Mouse (Mus musculus): ENCODE measurements at regions not wholly inside any gene's neighbourhood (a gene's known extent, or its start where the extent isn't known, plus 50 kb on each side); places are given as distances from the start of the nearest gene placed in this dataset.

DNA sequence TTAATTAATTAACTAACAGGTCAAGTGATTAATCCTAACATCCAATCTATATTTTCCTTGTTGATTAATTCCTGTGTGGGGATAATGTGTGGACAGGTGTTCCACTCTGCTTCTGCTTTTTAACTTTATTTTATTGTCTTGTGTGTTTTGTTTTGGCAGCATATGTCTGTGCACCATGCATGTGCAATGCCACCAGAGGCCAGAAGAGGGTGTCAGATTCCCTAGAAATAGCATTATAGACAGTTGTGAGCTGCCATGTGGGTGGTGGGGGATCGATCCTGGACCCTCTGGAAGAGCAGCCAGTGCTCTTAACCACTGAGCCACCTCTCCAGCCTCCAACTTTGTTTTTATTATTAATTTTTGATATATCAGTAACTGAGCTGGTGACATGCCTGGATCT is 65.6 kb downstream of the En1 start:
- DNase-seq = peak in 1 of 2 experiments; percentile 6

DNA sequence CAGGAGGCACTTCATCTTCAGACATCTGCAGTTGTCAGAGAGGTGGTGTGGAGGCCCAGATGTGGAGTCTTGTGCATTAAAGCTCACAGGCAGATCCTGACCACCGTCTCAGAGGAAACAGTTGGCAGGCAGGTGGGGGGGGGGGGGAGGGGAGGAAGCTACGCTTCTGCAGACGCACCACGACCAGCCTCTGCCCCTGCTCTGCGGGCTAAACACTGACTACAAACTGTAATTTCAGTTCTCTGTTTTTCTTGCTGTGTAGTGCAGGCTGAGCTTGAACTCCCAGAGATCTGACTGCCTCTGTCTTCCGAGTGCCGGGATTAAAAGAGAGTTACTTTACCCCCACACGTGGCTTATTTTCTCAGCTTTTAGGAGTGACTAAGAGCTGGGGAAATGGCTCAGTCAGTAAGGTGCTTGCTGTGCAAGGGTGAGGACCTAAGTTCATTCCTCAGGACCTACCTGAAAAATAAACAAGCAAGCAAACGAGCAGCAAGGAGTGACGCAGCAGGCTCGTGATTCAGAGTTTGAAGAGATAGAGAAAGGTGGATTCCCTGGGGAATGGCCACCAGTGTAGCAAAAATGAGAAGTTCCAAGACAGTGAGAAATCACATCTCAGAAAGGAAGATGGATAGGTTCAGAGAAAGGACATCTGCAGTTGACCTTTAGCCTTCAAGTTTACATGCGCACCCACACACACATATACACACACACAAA is 81.5 kb downstream of the En1 start:
- no peak for DNase-seq

DNA sequence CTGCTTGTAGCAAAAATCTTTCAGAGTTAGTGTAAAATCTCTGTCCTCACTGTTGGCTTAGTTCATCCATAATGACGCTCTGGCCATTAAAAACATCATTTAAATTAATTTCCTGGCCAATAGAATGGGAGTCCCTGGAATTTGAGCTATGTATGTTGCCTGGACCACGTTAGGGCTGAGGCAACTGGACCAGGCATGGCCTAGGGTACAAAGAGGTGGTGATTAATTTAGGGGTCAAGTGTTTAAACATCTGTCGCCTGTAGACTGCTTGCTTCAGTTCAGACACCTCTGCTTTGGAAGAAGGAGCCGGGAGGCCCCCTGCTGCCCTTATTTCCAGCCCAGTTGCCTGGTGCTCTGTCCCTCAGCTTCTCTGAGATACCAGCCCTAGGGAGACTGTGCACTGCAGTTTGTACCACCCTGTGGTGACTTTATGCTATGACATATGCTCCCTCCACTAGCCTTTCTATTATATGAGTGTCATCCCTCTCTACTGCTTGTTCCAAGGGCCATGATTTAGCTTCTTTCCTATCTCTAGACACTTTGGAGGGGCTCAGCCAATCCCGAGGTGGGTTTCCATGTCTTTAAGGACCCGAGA is 83.5 kb downstream of the En1 start:
- peak in 1 of 2 experiments; percentile 3 for DNase-seq

DNA sequence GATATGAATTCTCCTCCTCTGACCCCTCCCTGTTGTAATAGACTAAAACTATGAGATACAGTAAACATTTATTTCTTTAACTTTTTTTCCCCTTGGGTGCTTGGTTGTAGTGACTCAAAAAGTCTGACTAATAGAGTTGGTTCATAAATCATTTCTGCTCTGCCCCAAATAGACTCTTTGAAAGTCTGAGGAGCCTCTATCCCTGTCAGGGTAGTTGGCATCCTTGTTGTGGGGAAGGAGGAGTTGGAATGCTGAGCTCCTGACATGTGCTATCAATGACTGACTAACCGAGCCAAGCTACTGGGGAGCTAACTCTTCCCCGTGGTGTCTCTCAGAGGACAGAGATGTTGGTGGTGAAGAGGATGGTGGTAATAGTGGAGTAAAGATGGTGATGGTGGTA is 89.4 kb downstream of the En1 start:
- no peak for DNase-seq

DNA sequence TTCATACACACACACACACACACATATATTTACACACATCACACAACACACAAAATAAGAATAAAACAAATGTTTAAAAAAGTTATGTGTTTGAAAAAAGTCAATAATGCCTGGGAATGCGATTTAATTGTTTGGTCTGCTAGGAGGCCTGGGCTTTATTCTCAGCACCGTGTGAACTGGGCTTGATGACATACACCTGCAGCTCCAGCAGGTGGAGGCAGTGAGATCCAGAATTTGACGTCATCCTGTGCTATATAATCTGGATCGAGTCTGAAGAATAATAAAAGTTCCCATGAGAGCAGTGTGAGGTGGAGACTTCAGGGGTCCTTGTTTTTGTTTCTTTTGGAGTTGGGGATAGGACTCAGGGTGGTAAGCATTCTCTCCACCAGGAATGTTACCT is 96.0 kb downstream of the En1 start:
- DNase-seq = no peak

DNA sequence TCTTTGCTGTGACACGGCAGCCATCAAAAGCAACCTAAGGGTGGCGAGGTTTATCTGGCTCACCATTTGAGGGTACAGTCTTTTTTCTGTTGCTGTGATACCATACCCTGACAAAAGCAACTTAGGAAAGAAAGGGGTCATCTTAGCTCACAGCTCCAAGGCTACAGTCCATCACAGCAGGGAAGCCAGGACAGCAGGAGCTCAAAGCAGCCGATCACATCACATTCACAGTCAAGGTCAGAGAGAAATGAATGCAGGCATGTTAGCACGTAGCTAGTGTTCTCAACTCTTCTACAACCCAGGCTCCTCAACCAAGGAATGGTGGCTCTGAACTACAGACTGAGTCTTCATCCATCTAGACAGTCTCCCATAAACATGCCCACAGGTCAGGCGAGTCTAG is 102.0 kb downstream of the En1 start:
- no peak for DNase-seq

DNA sequence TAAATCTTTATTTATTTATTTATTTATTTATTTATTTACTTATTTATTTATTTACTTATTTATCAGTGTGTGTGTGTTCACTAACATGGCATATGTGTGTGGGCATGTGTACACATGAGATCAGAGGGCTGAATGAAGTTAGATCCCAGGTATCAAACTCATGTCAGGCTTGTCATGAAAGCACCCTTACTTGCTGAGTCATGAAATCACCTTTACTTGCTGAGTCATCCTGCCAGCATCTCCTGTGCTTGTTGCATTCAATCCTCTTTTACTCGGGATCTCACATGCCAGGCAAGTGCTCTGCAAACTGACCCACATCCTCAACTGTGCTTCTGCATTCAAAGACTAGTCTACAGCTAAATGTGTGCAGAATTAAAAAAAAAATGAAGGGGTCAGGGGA is 103.8 kb downstream of the En1 start:
- no peak for DNase-seq

DNA sequence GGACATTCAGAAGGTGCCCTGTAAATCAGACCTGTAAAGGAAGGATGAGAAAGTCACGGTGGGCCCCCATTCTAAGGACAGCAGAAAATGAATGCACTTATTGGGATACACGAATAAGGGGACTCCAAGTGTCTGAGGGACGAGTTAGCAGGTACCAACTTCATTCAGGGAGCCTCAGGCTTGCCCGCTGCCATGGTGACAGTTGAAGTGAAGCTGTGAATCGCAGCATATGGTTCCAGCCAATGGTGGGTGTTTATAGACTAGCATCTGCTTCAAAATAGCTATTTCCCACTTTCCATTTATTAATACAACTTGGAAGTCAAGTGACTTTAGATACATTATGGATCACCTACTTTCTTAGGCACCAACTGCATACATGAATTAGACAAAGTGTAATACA is 106.3 kb downstream of the En1 start:
- no peak for DNase-seq

DNA sequence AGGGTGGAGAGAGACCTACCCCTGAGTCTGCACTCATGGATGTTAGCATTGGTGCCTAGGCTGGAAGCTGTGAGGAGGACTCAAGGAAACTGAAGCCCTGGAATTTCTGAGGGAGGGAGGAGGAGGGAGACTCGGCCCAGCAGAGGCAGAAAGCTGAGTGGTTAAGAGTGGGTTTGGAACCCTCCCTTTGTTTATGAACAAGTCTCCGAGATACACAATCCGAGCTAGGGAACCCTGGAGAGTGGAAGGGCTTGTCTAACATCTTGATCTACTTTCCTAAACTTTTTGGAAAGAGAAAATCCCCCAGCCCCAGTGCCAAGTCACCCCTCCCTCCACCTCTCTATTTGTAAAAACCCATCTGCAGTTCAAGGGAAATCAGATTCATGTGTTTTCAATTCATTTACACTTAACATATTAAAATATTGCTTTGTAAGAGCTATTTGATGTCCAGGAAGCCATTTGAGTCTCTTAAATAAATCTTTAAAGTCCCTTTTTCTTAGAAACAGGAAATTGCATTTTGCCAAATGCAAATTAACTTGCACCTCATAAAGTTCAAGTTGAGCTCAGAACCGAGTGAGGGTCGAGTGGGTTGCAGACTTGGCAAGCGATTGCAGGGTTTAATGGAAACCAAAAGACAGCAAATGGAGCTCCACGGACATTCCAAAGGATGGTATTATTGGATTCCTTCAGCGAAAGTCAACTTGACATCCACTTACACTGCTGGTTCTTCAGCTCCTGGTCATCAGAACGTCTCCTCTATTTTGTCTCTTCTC is 113.1 kb downstream of the En1 start:
- no peak for DNase-seq

DNA sequence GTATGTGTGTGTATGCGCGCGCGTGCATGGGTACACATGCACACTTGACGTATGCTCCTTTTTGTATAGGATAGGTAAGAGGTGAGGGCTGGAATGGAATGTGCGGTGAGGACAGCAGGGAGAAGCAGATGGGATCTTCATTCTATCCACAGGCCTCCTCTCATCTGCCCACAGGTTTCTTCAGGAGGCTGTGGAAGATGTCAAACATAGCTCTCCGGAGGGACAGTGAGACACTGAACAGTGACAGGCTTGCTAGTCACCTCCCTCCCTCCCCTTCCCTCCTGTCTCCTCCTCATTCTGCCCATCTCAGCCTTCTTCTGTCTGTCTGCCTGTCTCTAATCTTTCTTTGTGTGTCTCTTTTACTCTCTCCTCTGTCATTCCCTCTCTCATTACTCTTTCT is 124.6 kb downstream of the En1 start:
- no peak for DNase-seq

- peak in 1 of 2 experiments; percentile 10 for DNase-seq
Measured at GRCm38 (mm10) chr1:120727427-120727826, 125.2 kb downstream of the En1 start.

- no peak for DNase-seq
Measured at GRCm38 (mm10) chr1:120732003-120732402, 129.8 kb downstream of the En1 start.

GRCm38 (mm10) chr1:120733683-120734082 is 131.5 kb downstream of the En1 start:
- no peak for DNase-seq

DNA sequence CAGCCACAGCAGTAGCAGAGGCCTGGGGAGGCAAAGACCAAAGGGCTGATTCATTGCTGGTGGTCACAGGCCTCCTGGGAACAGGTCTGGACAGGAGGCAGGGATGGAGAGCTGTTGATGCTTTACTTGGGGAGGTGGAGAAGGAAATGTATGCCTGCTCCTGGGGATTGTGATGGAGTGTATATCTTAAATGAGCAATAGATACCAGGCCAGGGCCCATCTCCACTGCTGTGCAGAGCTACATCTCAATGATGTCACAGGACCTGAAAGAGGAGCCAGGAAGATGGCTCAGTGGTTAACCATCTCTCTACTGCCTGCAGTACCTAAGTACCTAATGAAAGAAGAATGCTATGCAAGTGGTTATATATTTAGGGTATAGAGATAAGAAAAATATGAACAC is 132.6 kb downstream of the En1 start:
- DNase-seq = no peak

DNA sequence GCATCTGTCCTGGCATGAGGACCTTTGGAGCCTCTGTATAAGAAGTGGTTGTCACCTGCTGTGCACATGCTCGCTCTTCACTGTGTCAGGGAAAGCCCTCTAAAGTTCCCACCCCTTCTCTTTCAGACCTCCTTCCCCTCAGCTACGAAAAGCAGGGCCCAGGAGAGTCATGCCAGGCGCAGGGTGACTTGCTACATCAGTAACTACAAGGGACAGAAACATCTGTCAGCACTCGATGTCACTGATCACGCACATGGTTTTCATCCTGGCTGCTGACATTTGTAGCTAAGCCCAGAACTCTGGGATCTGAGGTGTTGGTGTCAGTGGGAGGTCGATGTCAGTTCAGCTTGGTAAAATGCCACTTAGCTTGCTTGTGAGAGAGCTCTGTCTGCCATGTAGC is 137.3 kb downstream of the En1 start:
- DNase-seq = no peak

DNA sequence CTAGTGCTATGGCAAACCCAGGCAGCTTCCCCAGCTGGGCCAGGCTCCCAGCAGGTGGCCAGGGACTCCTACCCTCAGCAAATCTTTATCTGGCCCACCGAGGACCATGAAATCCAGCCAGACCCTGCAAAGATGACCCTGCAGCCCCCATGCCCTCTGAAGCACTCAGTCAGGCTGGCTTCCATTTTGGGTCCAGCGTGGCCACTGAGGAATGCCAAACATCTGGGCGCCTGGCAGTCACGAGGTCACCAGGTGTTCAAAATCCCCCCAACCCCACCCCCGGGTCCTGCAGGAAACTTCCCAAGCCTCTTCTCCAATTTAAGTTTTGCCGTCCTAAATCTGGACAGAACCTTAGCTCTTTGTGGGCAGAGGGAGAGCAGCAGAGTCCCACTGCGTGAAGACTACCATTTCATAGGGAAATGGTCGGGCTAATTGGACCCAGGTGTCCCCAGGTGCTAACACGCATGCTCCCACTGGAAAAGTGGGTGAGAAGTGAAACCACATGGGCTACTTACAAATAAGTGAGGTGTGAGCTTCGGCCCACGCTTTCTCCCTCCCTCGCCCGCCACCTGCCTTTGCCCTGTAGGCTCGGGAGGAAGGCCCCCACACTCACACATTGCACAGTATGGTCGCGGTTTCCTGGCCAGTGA is 139.0 kb downstream of the En1 start:
- no peak for DNase-seq

DNA sequence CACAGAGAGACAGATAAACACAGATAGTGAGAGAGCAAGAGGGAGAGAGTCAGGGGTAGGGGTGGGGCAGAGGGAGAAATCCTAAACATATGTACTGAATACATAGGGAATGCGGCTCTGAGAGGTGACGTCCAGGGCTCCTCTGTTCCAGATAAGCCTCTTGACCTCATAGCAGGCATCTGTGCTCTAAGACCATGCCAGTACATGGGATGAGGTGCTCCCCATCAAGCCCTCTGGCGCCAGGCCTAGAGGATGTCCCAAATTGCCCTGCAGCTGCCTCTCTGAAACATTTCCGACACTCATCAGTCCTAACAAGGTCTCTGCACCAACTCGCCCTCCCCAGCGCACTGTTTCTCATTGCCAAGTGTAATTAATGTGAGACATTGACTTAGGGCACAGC is 146.7 kb downstream of the En1 start:
- DNase-seq = no peak

- DNase-seq = no peak
Measured at GRCm38 (mm10) chr1:120753406-120753805, 151.2 kb downstream of the En1 start.

GRCm38 (mm10) chr1:120754337-120754736 is 152.1 kb downstream of the En1 start:
- peak; percentile 41 to 42 for DNase-seq

GRCm38 (mm10) chr1:120757283-120757821 is 155.1 kb downstream of the En1 start:
- peak; percentile 13 to 26 for DNase-seq

- no peak for DNase-seq
Measured at GRCm38 (mm10) chr1:120758172-120758571, 156.0 kb downstream of the En1 start.

- DNase-seq = no peak
Measured at GRCm38 (mm10) chr1:120758762-120759161, 156.5 kb downstream of the En1 start.

GRCm38 (mm10) chr1:120759380-120759779 is 157.2 kb downstream of the En1 start:
- no peak for DNase-seq

Data from kidney, postnatal 4 days (tissue).